Mouse (Mus musculus) heart, postnatal 25 days (tissue): ENCODE results near the gene Plcl2. TPM values are rescaled to one million over a fixed set of nuclear protein-coding genes. Genes with fewer than 3 reads are reported as not detected.
"Not testable (repeated sequence)": the region's sequence is repeated elsewhere in the genome, so short reads cannot be mapped to it uniquely, and the experiment has no call there.

Experiments used
- DNase-seq: peaks from one replicate; pipeline ENCODE4 v3.0.0; 2022; ENCODE audit warnings: low spot score
- intact Hi-C: fragments of 180-260 bp; cut with DNase I; formaldehyde crosslinking; loops from one replicate; pipeline ENCODE4 v1.15.1; 2025
- total RNA-seq, 2 experiments: library from RNA; stranded (reverse); gene quantifications; 2 replicates each; pipeline ENCODE4 v1.2.3; 2021

Plcl2 gene
- total RNA-seq, 2 experiments from 2014 or later, result 8.3 to 9.5 TPM

DNA sequence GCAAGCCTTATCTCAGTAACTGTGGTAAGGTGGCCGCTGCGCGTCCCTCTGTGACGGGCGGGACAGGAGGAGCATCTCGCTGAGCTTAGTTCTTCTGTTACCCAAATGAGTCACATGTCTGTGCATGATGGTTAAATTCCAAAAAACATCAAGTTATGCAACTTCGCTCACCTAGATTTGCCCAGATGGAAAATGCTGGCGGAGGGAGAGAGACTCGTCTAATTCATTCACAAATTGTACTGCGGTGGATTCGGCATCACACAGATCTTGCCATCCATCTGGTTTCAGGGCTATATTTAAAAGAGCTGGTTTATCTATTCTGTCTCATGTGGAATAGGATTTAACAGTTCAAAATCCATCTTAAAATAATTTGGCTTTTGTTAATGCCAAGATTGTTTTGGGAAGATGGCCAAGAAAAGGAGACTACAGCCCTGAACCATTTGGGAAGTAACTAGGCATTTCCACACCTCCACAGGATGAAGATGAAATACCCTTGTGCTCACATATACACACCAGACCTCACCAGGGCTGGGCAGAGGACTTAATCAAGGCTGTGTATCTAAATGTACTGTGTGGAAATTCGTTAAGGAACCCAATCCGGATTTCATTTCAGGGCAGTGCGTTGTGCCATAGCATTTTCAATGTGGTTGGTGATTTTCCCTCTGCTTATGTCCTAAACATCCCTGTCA lies 141.5 kb downstream of the Plcl2 start:
- DNase-seq, result no peak
- intact Hi-C loops, result no loop called here

DNA sequence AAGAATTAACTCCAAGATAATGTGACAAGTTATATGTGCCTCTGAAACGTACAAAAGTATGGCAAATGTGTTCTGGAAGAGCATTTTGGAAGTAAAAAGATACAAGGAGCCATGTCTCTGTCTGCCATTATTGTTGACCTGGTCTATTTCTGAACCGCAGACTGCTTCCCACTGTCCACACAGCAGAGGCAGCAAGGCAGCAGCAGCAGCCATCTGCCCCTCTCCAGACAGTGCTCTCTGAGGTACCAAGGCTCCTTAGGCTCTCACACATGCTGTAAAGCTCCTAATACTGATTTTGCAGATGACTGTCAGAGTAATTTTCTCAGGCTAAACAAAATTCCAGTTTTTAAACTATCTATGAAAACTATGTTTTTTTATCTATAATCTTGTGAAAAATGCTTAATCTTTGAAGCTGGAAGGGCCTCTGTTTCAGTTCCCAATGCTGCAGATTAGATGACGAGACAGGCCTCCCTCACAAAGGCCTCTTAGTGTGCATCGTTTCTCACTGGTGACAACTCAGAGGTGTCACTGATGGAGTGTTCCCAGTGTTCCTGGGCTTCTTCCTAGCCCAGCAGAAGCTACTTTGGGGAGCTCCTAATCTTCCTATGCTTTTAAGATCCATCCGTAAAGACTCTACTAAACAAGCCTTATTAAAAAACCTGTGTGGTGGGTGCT lies 145.7 kb downstream of the Plcl2 start:
- intact Hi-C loops, result no loop called here
- no peak for DNase-seq

DNA sequence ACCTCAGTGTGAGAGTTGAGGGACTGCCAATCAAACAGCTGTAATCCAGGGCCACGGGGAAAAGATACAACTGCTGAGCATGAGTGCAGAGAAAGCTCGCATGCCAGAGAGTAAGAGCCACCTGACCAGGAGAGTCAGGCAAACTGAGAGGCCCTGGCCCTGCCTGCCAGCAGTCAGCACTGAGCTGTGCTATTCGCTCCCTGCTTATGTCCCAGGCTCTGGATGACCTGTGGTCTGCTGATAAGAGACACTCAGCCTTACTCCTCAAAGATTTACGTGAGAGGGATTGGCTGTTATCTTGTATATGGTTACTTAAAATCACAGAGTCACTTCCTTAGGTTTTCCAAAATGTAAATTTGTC lies 146.2 kb downstream of the Plcl2 start:
- intact Hi-C loops, result no loop called here
- no peak for DNase-seq

DNA sequence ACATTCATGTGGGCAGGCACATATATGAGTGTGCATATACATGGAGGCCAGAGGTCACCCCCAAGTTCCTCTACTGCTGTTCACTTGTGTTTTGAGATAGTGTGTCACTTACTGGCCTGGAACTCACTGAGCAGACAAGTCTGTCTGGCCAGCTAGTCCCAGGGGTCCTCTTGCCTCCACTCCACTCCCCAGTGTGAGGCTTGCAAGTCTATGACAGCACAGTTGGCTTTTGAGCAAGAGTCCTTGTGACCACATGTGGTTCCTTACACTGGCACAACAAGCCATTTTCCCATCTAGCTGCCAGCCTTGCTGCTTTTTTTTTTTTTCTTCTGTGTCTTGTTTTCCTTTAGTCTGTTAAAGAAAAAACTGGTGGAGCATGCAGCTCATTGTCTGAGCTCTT lies 148.1 kb downstream of the Plcl2 start:
- intact Hi-C loops, result no loop called here
- peak; percentile 52 for DNase-seq

DNA sequence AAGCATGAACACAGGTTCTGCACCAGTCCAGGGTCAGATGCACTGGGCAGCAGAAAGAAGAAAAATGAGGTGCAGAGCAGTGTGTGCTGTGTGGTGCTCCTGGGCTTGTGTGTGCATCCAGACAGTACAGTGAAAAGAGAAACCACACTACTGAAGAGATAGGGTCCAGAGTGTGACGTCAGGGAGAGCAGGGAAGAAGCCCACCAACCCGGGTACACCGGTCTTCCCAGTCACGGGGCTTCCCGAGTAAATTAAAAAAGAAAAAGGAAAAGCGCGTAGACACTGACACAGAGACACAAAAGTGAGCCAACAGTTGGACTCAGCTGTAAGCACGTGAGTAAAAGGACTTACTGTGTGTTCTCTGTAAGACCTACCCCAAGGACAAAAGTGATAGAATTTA lies 149.7 kb downstream of the Plcl2 start:
- DNase-seq, result no peak
- intact Hi-C loops, result no loop called here

DNA sequence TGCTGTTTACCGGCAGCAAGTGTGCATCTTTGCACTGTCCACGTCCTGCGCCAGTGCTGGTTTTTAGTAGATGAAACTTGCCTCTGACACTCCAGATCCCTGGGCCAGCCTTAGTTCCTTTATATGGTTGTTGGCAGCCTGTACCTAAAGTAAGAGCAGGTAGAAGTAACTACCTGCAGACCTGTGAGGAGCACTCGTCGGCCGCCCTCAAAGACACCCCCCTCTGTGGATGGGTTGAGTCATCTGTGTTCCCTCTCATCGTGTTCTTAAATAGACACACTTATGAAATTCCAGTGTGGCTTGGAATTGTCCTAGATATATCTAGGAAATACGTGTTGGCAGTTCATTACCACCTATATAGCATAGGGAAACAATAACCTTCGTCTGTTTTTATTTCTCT lies 158.4 kb downstream of the Plcl2 start:
- intact Hi-C loops, result no loop called here
- DNase-seq, result no peak

DNA sequence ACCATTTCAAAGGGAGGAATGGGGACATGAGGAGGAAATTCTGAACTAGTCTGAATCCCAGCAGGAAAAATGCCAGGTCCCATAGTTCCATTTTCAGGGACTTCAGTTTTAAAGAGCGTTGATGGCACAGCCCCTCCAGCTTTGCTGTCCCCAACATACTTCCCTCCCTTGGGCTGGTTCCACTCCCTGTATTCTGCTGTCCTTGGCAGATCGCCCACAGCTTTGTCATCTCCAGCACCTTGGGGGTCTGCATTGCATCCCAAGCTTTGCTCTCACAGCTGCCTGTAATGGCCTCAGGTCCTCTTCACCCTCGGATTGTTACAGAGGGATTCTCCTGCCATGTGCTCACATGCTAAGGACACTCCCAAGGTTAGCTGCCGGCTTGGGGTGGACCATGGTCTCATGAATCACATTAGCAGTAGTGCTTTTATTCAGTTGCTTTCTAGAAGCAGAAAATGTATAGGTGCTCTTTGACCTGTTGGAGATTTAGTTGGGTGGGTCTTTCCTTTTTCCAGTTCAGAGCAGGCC lies 159.5 kb downstream of the Plcl2 start:
- intact Hi-C loops, result no loop called here
- no peak for DNase-seq

DNA sequence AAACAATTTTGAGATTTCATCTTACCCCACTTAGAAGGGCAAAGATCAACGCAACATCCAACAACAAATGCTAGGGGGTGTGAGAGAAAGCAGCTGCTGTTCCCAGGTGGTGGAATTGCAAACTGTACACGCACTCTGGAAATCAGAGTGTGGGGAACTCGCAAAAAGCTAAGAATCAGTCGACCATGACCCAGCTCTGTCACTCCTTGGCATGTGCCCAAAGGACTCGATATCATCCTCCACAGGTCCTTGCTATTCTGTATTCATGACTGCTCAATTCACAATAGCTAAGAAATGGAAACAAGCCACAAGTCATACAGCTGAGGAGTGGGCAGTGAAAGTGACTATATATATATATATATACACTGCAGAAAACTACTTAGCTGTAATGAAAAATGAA lies 162.2 kb downstream of the Plcl2 start:
- intact Hi-C loops, result no loop called here
- DNase-seq, result no peak

DNA sequence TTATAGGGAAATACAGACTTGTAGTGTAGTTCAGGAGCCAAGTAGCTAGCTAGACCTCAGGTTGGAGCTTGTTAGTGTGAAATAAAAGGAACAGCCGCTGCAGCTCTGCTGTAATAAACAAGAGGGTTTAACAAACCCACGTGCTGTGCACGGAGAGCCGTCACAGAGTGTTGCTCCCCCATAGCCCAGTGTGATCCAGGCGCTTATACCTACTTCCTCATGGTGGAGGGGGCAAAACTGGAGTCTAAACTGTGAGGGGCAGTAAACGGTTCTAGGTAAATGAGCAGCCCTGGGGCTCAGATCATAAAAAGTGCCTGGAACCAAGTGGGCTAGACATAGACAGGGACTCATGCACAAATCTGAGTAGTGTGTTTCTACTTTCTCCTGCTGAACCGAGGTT lies 165.4 kb downstream of the Plcl2 start:
- intact Hi-C loops, result no loop called here
- no peak for DNase-seq

DNA sequence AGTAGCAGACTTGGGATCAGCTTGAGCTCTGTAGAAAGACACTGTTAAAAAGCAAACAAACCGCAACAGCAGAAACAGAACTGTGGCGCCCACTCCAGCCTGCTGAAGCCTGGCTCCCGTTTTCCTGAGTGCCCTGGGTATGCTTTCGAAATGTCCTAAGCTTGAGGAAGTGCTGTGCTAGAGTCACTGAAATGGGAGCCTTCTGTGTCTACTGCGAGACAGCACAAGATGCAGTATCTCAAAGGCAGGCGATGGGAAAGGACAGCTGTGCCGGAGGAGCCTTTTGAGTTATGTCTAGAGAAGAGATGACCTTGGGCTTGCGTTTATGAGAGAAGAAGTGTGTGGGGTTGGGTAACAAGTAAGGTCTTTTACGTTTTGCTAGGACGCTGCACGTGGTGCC lies 166.0 kb downstream of the Plcl2 start:
- DNase-seq, result no peak
- intact Hi-C loops, result loop anchor here (5.0 kb wide), 1 partner anchor 77 kb away; no protein-coding TSS in a partner anchor

DNA sequence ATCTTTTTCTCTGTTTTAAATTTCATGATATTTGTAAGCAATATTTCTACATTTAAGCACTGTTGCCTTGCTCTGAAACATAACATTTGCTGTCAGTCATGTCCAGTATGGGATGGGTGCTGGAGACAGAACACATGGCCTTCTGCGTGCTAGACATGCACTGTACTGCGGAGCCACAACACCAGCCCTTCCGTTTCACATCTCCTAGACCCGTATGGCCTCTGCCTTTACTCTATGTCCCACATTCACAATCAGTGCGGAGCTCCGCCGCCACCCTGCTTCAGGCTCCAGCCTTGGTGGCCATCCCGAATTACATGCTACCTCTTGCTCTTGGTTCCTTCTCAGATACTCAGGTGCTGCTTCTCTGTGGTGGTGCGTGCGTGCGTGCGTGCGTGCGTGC lies 168.1 kb downstream of the Plcl2 start:
- intact Hi-C loops, result loop anchor here (5.0 kb wide), 1 partner anchor 75 kb away; no protein-coding TSS in a partner anchor
- DNase-seq, result no peak

DNA sequence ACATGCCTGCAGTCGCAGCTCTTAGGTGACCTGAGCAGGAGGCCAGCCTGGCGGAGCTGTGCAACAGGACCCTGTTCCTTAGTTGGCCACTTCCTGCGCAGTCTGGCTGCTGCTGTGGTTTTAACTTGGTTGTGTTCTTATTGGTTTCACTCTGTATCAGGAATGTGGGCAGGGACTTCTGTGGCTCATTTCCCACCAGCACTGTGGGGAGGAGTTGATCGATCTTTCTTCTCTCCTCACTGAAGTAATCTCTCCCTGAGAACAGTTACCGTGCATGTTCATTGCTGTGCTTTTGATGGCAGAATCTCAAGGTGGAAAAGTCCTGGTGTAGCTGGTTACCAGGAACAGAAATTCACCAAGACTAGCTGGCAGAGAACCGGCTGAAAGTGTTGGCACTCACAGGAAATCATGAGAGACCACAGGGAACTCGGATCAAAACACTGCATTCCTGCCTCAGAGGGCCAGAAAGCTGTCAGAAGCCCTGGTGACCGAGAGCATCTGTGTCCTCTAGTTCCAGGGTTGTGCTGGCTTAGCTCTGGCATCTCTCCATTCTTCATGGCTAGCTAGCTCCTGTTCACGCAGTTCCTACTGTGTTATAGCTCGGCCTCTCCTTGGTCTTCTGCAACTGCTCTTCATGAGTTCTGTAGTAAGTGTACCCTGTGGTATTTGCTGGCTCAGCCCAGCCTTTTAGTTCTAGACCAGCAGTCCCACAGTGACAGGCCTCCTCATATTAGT lies 168.9 kb downstream of the Plcl2 start:
- intact Hi-C loops, result loop anchor here (5.0 kb wide), 1 partner anchor 74 kb away; no protein-coding TSS in a partner anchor
- DNase-seq, result peak; percentile 53

DNA sequence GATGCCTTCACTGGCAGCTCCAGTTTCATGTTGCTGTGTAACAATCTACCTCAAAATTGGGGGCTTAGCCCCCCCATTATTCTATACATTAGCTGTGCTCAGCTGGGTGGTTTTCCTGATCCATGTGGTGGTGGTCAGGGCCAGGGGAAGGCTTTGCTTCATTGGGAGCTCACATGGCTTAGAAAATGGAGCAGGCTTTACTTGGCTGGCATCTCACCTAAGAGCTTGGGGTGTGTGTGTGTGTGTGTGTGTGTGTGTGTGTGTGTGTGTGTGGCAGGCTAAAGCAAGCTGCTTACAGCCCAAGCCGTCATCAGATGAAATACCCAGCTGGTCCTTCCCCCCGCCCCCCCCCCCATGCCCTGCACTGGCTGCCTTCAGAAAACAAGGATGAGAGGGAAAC lies 169.5 kb downstream of the Plcl2 start:
- DNase-seq, result no peak
- intact Hi-C loops, result loop anchor here (5.0 kb wide), 1 partner anchor 74 kb away; no protein-coding TSS in a partner anchor

DNA sequence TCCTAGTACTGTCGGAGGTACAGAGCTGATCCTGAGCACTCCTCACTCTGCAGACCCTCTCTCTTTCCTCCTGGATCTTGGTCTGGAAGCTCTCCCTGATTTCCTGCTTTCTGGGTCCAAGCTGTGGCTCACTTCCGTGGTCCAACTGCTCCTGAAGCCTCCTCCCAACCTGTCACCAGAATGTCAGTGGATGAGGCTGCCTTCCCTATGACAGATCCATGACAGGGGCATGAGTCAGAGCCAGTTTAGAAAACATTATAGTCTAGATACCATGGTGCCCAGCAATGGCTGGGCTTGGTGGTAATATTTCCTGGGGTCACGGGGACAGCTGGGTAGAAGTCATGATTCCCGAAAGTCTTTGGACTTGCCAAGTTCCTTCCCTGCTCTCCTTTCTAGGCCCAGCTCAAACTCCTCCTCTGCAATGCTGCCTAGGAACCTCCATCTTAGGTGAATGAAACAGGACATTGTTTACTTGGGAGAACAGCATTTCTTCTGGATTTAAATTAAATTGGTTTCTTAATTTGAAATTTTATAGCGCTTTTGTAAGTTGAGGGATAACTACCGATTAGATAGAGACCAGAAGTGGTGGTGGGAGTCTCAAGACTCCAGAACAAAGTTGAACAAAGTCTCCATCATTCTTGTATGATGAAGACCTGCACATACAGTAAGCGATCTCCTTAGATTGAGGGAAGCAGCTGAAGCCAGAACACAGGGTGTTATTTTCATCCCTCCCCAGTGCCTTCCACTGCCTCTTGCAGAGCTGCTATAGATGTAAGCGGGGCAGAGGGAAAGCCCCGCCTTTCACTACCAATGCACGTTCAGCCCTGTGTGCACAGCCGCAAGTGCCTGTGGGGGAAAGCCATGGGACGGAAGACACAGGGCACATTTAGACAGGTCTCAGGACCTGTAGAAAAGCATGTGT lies 170.7 kb downstream of the Plcl2 start:
- no peak for DNase-seq
- intact Hi-C loops, result loop anchor here (5.0 kb wide), 1 partner anchor 72 kb away; no protein-coding TSS in a partner anchor

DNA sequence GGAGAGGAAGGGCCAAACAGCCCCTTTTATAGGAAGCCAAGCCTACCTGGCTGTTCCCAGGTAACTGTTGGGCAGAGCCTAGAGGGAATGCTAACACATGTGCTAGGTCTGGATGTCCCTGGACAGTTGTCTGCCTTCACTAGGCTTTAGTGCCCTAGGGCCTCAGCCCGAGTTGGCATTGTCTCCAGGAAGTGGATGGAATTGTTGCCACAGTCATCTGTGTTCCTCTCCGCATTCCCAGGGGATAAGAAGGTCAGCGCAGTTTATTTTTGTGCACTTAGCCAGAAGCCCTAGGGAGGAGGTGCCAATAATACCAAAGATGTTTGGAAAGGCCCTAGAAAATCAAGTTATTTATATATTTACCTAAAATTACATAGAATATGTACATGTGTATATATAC lies 173.5 kb downstream of the Plcl2 start:
- peak; percentile 23 for DNase-seq
- intact Hi-C loops, result no loop called here

DNA sequence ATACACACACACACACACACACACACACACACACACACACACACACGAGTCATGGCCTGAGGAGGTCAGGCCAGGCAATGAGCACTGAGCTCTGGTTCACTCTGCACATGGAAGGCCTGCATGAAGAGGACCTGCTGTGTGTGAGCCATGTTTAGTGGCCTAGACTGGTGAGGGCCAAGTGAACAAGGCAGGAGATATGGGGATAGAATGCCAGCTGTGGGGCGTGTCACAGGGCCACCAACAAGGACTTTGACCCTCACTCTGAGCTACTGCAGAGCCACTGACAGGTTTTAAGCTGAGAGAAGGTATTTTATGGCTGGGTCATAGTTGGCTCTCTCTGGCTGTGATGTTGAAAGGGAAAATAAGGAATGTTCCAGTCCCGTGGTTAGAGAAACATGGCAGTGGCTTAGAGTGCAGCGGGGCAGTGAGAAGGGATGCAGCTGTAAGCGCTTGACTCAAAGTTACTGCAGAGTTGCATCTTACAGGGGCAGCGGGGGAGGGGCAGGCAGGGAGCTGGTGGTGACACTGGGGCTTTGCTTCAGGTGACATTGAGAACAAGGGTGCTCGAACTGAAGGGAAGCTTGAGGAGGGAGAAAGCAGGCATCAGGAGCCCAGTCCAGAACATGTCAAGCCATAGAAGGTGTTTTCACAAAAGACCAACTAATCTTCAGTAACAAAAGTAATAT lies 175.9 kb downstream of the Plcl2 start:
- no peak for DNase-seq
- intact Hi-C loops, result no loop called here

DNA sequence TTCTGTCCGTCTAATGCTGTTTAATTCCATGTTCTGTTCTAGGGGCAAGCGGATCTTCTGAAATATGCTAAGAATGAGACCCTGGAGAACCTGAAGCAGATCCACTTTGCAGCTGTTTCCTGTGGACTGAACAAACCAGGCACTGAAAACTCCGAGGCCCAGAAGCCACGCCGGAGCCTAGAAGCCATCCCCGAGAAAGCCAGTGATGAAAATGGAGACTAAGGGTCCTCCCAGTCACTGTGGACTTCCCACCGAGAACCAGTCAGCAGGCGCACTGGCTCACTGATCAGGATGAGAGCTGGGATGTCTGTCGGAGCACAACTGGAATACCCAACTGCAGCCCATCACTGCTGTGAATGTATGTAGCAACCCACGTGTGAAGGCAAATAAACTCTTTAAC lies 178.5 kb downstream of the Plcl2 start:
- intact Hi-C loops, result no loop called here
- DNase-seq, result no peak

DNA sequence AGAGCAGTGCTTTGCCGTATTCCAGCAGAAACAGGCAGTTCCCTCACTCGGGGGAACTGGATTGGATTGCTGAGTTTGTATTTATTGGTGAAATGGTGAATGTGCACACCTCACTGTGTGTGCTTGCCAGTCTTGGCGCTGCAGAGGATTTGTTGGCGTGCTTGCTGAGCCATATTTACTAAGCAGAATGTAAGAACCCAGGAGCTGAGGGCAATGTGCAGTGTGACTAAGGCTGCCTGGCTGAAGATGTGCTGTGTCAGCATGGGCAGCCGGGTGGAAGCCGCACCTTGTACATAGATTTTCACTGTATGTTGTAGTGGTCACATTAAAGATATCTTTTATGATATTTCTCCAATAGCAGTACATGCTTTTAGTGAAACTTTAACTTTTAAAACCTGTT lies 178.9 kb downstream of the Plcl2 start:
- no peak for DNase-seq
- intact Hi-C loops, result no loop called here

DNA sequence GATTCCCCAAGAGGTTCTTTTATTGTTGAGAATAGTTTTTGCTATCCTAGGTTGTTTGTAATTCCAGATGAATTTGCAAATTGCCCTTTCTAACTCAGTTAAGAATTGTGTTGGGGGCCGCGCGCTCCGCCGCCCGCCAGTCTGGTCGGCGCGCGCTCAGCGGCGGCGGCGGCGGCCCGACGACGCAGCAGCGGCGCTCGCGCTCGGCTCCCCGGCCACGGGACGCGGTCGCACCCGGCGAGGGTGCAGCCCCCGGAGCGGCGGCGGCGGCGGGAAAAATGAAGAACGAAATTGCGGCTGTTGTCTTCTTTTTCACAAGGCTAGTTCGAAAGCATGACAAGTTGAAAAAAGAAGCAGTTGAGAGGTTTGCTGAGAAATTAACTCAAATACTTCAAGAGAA lies 189.2 kb downstream of the Plcl2 start:
- DNase-seq, intact Hi-C loops: not testable (repeated sequence)
